Mouse (Mus musculus): Measurements from ENCODE around the gene Jade3. TPM values are rescaled to one million over a fixed set of nuclear protein-coding genes. Genes with fewer than 3 reads are reported as not detected.

The Jade3 gene
- polyA plus RNA-seq, 1 experiment = 0.02 TPM

DNA sequence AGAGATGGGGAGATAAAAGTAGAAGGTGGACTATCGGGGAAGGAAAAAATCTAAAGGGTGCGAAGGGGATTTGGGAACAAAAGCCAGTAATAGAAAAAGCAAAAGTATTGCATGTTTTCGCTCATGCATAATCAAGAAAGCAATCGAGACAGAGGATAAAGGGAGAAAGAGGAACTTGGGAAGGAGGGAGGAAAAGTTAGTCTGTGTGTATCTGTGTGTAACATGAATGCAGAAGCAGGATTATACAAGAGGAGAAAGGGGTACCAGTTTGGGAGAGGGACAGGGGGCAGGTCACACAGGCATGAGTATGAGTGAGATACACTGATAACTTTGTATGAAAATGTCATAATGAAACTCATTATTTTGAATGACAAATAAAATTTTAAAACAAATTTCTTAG is 14.1 kb upstream of the Jade3 start:
- TF ChIP-seq TAL1 (IDR thresholded peaks at IDR 0.05; ENCODE audit: low read length) = no peak
- TF ChIP-seq GATA1 (IDR thresholded peaks at IDR 0.05; ENCODE audit: low read length) = no peak
- peaks cover 11% of the 10 kb centered on the region for H3K4me1 ChIP-seq (ENCODE audit: control insufficient read depth)
- H3K4me3 ChIP-seq (replicated peaks) = no peak overlapping the region
- no peaks in the 10 kb centered on the region for H3K9me3 ChIP-seq (ENCODE audit: control insufficient read depth, low read length)
- no peaks in the 10 kb centered on the region; the same call in 1 of the 2 replicates for H3K36me3 ChIP-seq (ENCODE audit: control insufficient read depth)
- H3K27me3 ChIP-seq (ENCODE audit: control insufficient read depth) = no peaks in the 10 kb centered on the region

DNA sequence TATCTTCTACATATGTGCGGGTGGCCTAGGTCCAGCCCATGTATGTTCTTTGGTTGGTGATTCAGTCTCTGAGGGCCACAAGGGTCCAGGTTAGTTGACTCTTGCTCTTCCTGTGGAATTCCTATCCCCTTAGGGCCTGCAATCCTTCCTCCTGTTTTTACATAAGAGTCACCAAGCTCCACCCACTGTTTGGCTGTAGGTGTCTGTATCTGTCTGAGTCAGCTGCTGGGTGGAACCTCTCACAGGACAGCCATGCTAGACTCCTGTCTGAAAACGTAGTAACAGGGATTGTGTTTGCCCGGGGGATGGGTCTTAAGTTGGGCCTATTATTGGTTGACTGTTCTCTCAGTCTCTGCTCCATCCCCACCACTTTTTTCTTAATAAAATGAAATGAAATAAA is 13.3 kb upstream of the Jade3 start:
- Histone ChIP-seq H3K27me3 (ENCODE audit: control insufficient read depth) (no peaks in the 10 kb centered on the region), H3K9me3 (ENCODE audit: control insufficient read depth, low read length) (no peaks in the 10 kb centered on the region)

DNA sequence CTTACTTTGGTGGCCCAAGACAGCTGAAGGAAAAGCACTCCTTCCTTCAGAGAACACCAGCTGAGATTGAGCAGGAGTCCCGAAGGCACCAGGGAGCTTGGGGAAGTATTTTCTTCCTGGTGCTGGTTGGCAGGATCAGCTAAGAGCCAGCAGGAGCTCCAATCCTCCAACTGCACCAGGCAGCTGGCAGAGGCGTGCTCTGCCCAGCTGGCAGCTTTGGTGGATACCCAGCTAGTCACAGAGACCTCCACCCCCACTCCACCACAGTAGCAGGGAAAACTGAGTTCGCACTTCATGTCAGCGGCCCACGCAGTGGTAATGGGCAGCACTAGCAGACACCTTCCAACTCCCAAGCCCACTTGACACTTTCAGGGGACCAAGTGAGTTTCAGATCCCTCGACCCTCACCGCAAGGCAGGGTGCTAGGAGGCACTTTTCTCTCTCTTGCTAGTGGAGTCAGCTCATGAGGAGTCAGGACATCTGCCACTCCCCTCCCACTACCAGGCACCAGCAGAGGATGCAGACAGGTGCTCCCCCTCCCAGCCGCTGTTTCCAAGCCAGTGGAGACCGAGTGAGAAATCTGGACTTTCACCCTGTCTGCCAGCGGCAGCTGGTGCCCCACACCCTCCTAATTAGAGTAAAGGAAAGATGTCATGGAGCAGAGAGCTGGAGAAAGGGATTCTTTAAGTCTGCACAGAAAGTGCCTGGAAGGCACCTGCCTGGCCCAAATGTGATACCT is 10.4 kb upstream of the Jade3 start:
- H3K4me3 ChIP-seq (replicated peaks) = no peak overlapping the region
- no peaks in the 10 kb centered on the region for H3K27me3 ChIP-seq (ENCODE audit: control insufficient read depth)
- TF ChIP-seq TAL1 (IDR thresholded peaks at IDR 0.05; ENCODE audit: low read length) (no peak), GATA1 (IDR thresholded peaks at IDR 0.05; ENCODE audit: low read length) (no peak)
- no peaks in the 10 kb centered on the region for H3K36me3 ChIP-seq (ENCODE audit: control insufficient read depth)
- no peaks in the 10 kb centered on the region for H3K9me3 ChIP-seq (ENCODE audit: control insufficient read depth, low read length)
- peaks cover 18% of the 10 kb centered on the region for H3K4me1 ChIP-seq (ENCODE audit: control insufficient read depth)

More for the DNA sequence above, 13.3 kb upstream of the Jade3 start:
- Histone ChIP-seq H3K4me1 (ENCODE audit: control insufficient read depth) (peaks cover 11% of the 10 kb centered on the region), H3K36me3 (ENCODE audit: control insufficient read depth) (no peaks in the 10 kb centered on the region), H3K4me3 (replicated peaks) (no peak overlapping the region)
- no peak for TF ChIP-seq GATA1 (IDR thresholded peaks at IDR 0.05; ENCODE audit: low read length)
- no peak for TF ChIP-seq TAL1 (IDR thresholded peaks at IDR 0.05; ENCODE audit: low read length)

DNA sequence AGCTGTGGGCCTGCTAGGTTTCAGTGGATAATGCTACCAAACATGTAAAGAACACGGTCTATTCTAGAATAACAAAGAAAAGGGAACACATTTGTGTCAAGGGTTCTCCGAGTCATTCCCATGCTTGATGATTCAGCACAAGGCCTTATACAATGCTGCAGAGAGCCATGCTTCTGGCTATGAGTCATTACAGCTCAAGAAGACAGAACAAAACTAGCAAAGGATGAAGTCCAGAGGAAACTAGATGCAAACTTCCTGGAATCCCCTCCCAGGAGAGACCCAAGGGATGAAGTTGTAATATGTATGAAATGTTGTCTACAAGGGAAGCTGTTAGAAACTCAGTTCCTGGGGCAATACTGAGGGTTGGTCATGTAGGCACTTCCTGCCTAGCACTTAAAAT is 7.0 kb upstream of the Jade3 start:
- no peak for TF ChIP-seq GATA1 (IDR thresholded peaks at IDR 0.05; ENCODE audit: low read length)
- TF ChIP-seq TAL1 (IDR thresholded peaks at IDR 0.05; ENCODE audit: low read length) = no peak
- Histone ChIP-seq H3K4me3 (replicated peaks) (no peak overlapping the region), H3K9me3 (ENCODE audit: control insufficient read depth, low read length) (no peaks in the 10 kb centered on the region), H3K4me1 (ENCODE audit: control insufficient read depth) (peaks cover 9% of the 10 kb centered on the region), H3K36me3 (ENCODE audit: control insufficient read depth) (no peaks in the 10 kb centered on the region), H3K27me3 (ENCODE audit: control insufficient read depth) (no peaks in the 10 kb centered on the region)

DNA sequence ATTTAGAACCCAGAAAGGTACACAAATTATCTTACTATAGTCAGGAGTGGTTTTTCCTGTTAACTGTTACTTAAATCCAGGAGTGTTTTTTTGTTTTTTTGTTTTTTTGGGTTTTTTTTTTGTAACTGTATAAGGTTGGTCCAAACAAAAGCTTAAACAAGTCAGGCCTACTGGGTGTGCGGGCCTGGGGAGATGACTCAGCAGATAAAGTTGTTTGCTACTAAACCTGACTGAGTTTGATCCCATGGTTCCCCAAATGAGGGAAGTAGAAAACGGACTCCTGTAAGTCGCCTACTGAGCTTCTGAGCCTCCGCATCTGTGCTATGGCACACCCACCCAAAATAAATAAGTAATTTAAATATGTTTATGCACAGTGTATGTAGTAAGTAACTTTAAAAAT is 6.0 kb upstream of the Jade3 start:
- no peak for TF ChIP-seq GATA1 (IDR thresholded peaks at IDR 0.05; ENCODE audit: low read length)
- TF ChIP-seq TAL1 (IDR thresholded peaks at IDR 0.05; ENCODE audit: low read length) = no peak
- no peak overlapping the region for H3K4me3 ChIP-seq (replicated peaks)
- H3K4me1 ChIP-seq (ENCODE audit: control insufficient read depth) = peaks cover 11% of the 10 kb centered on the region
- H3K9me3 ChIP-seq (ENCODE audit: control insufficient read depth, low read length) = no peaks in the 10 kb centered on the region
- H3K27me3 ChIP-seq (ENCODE audit: control insufficient read depth) = no peaks in the 10 kb centered on the region
- H3K36me3 ChIP-seq (ENCODE audit: control insufficient read depth) = no peaks in the 10 kb centered on the region

DNA sequence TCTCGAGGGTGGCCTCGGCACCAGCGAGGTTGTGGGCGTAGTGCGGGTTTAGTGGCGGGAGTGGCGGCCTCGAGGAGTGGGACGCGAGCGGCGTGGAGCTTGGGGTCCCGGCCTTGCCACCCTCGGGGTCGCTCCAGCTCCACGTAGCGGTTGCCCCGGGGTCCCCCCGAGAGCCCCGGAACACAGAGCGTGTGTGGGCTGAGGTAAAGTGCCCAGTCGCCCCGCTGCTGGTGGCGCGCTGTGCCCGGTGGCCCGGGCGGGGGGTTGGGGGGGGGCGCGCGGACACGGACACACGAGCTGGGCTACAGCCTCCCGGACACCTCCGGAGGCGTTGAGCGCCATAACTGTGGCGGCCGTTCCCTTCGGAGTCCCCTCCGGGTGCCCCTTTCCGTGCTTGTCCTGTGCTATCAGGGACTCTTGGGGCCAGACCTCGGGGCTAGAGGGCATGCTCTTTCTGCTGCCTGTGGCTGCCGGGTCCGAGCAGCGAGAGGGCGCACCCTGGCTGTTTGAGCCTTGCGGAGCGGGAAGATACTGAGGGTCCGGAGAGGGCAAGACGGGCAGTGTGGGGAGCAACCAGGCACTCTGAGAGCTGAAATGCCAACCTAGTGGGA is 456 bp downstream of the Jade3 start:
- Histone ChIP-seq H3K27me3 (ENCODE audit: control insufficient read depth) (no peaks in the 10 kb centered on the region), H3K4me1 (ENCODE audit: control insufficient read depth) (peaks cover 11% of the 10 kb centered on the region), H3K4me3 (replicated peaks) (peak overlapping the region; percentile 85), H3K9me3 (ENCODE audit: control insufficient read depth, low read length) (peaks cover 5% of the 10 kb centered on the region), H3K36me3 (ENCODE audit: control insufficient read depth) (peaks cover 17% of the 10 kb centered on the region)
- TF ChIP-seq TAL1 (IDR thresholded peaks at IDR 0.05; ENCODE audit: low read length) (no peak), GATA1 (IDR thresholded peaks at IDR 0.05; ENCODE audit: low read length) (no peak)

DNA sequence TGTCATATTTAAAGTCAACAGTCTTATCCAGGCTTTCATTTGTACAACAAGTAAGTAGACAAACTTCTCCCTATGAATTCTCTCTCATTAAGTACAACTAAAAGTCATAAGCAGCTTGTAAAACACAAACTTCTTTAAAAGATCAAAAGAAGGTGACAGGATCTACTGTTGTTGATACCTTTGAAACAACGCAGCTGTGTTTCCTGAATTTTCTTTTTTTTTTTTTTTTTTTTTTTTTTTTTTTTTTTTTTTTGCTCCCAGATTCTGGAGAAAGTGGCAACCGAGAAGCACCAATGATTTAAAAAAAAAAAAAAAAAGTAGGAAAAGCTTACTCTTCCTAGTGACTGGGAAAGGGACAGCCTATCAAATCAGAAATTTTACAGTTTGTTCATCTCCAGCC is 57.7 kb downstream of the Jade3 start:
- Histone ChIP-seq H3K9me3 (ENCODE audit: control insufficient read depth, low read length) (no peaks in the 10 kb centered on the region), H3K4me1 (ENCODE audit: control insufficient read depth) (no peaks in the 10 kb centered on the region), H3K27me3 (ENCODE audit: control insufficient read depth) (no peaks in the 10 kb centered on the region), H3K36me3 (ENCODE audit: control insufficient read depth) (peaks cover 16% of the 10 kb centered on the region), H3K4me3 (replicated peaks) (no peak overlapping the region)
- no peak for TF ChIP-seq GATA1 (IDR thresholded peaks at IDR 0.05; ENCODE audit: low read length)
- TF ChIP-seq TAL1 (IDR thresholded peaks at IDR 0.05; ENCODE audit: low read length) = no peak

DNA sequence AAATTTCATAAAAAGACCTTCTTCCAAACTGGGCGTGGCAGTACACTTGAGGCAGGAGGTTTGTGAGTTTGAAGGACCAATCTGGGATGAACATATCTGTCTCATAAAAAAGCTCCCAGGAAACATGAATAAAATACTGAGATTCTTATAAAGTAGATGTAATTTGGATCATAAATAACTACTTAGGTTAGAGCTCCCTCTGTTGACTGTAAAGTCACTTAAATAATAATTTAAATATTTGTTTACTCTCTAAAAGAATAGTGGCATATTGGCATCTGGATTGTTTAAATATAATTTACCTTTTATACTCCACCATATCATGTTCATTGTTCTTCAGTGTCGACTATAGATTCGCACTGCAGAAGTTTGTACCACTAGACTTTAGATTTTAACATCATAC is 72.2 kb downstream of the Jade3 start:
- H3K9me3 ChIP-seq (ENCODE audit: control insufficient read depth, low read length) = no peaks in the 10 kb centered on the region
- peaks cover 38% of the 10 kb centered on the region for H3K36me3 ChIP-seq (ENCODE audit: control insufficient read depth)
- H3K4me3 ChIP-seq (replicated peaks) = no peak overlapping the region
- no peak for TF ChIP-seq TAL1 (IDR thresholded peaks at IDR 0.05; ENCODE audit: low read length)
- no peak for TF ChIP-seq GATA1 (IDR thresholded peaks at IDR 0.05; ENCODE audit: low read length)
- H3K27me3 ChIP-seq (ENCODE audit: control insufficient read depth) = no peaks in the 10 kb centered on the region
- H3K4me1 ChIP-seq (ENCODE audit: control insufficient read depth) = no peaks in the 10 kb centered on the region

GRCm38 (mm10) chrX:20520290-20520939 is 94.9 kb downstream of the Jade3 start:
- Histone ChIP-seq H3K4me3 (replicated peaks) (no peak overlapping the region), H3K27me3 (ENCODE audit: control insufficient read depth) (no peaks in the 10 kb centered on the region), H3K36me3 (ENCODE audit: control insufficient read depth) (peaks cover 19% of the 10 kb centered on the region), H3K9me3 (ENCODE audit: control insufficient read depth, low read length) (no peaks in the 10 kb centered on the region), H3K4me1 (ENCODE audit: control insufficient read depth) (no peaks in the 10 kb centered on the region)
- TF ChIP-seq TAL1 (IDR thresholded peaks at IDR 0.05; ENCODE audit: low read length) = no peak
- no peak for TF ChIP-seq GATA1 (IDR thresholded peaks at IDR 0.05; ENCODE audit: low read length)

Data from erythroblast, embryonic 14.5 days (primary cell).